Mouse (Mus musculus) stomach, embryonic 15.5 days (tissue): ENCODE results near the gene 6430548M08Rik. TPM values are rescaled to one million over a fixed set of nuclear protein-coding genes. Genes with fewer than 3 reads are reported as not detected.

ENCODE experiments used
- ATAC-seq: fragments of 200-750 bp; cut with Nextera tagmentation; 2 replicates; pipeline ENCODE4 v1.8.0; 2017; ENCODE audit warnings: low read depth, moderate number of reproducible peaks, moderate TSS enrichment; ENCODE audit not compliant: insufficient read depth, low FRiP score
- H3K27ac ChIP-seq: fragments of 300-500 bp; sonication (generic); 2 replicates; pipeline ENCODE4 v1.5.1; 2015; ENCODE audit warnings: mild to moderate bottlenecking, inconsistent platforms
- H3K27me3 ChIP-seq: fragments of 300-500 bp; sonication (generic); replicated peaks from 2 replicates; pipeline ENCODE4 v1.6.1; 2015; ENCODE audit warnings: inconsistent platforms
- H3K36me3 ChIP-seq: fragments of 300-500 bp; sonication (generic); 2 replicates; pipeline ENCODE4 v1.6.1; 2015; ENCODE audit warnings: inconsistent platforms
- H3K4me1 ChIP-seq: fragments of 300-500 bp; sonication (generic); 2 replicates; pipeline ENCODE4 v1.6.1; 2015; ENCODE audit warnings: inconsistent platforms
- H3K4me2 ChIP-seq: fragments of 300-500 bp; sonication (generic); 2 replicates; pipeline ENCODE4 v1.6.1; 2015; ENCODE audit warnings: mild to moderate bottlenecking, inconsistent platforms
- H3K4me3 ChIP-seq: fragments of 300-500 bp; sonication (generic); replicated peaks from 2 replicates; pipeline ENCODE4 v1.5.1; 2015; ENCODE audit warnings: inconsistent platforms
- H3K9ac ChIP-seq: fragments of 300-500 bp; sonication (generic); 2 replicates; pipeline ENCODE4 v1.6.1; 2015; ENCODE audit warnings: inconsistent platforms
- H3K9me3 ChIP-seq: fragments of 300-500 bp; sonication (generic); 2 replicates; pipeline ENCODE4 v1.6.1; 2016; ENCODE audit warnings: inconsistent platforms
- WGBS: fragments of 180-500 bp; shearing (Covaris S2); methylation state at CpG from one replicate; pipeline ENCODE4 v1.1.7; 2015; 5-methylcytosine and 5-hydroxymethylcytosine counted together
- polyA plus RNA-seq: library from polyadenylated mRNA; unstranded; fragments of >200 nt; fragmentation: Nextera tagmentation; extraction: Ambion mirVana; gene quantifications from 2 replicates; pipeline ENCODE4 v1.2.1, GENCODE M21; 2015

The 6430548M08Rik gene
- polyA plus RNA-seq, 1 experiment from 2014 or later: 6.5 TPM

GRCm38 (mm10) chr8:120146051-120146450 lies 32.1 kb downstream of the 6430548M08Rik start:
- Histone ChIP-seq H3K4me1 (no peaks in the 10 kb centered on the region), H3K4me2 (no peak overlapping the region), H3K9ac (no peak overlapping the region), H3K9me3 (no peaks in the 10 kb centered on the region), H3K36me3 (no peaks in the 10 kb centered on the region), H3K27ac (no peak overlapping the region), H3K27me3 (no peaks in the 10 kb centered on the region), H3K4me3 (no peak overlapping the region)
- WGBS: 80% methylated on average over 1 of the region's 1 CpGs
- ATAC-seq: no peak

- H3K4me1 ChIP-seq: 0 out of 2 replicates have a peak, but pooled peaks cover 6% of the 10 kb centered on the region
- H3K27ac ChIP-seq: no peak overlapping the region
- H3K4me2 ChIP-seq: no peak overlapping the region
- no peak overlapping the region for H3K4me3 ChIP-seq
- H3K9me3 ChIP-seq: no peaks in the 10 kb centered on the region
- no peaks in the 10 kb centered on the region for H3K27me3 ChIP-seq
- no peak overlapping the region for H3K9ac ChIP-seq
- 45% methylated on average over 12 of the region's 12 CpGs for WGBS
- ATAC-seq: no peak
- no peaks in the 10 kb centered on the region for H3K36me3 ChIP-seq
Measured at GRCm38 (mm10) chr8:120150028-120150427, 36.1 kb downstream of the 6430548M08Rik start.

- Histone ChIP-seq H3K4me1 (0 out of 2 replicates have a peak, but pooled peaks cover 6% of the 10 kb centered on the region), H3K4me2 (no peak overlapping the region), H3K9ac (no peak overlapping the region), H3K9me3 (no peaks in the 10 kb centered on the region), H3K4me3 (no peak overlapping the region), H3K27me3 (no peaks in the 10 kb centered on the region), H3K36me3 (no peaks in the 10 kb centered on the region), H3K27ac (no peak overlapping the region)
- ATAC-seq: no peak
- WGBS: 71% methylated on average over 9 of the region's 9 CpGs
Measured at GRCm38 (mm10) chr8:120151151-120151550, 37.2 kb downstream of the 6430548M08Rik start.

- Histone ChIP-seq H3K4me2 (no peak overlapping the region), H3K36me3 (no peaks in the 10 kb centered on the region), H3K27me3 (no peaks in the 10 kb centered on the region), H3K4me1 (0 out of 2 replicates have a peak, but pooled peaks cover 6% of the 10 kb centered on the region), H3K27ac (no peak overlapping the region), H3K9me3 (no peaks in the 10 kb centered on the region), H3K9ac (no peak overlapping the region), H3K4me3 (no peak overlapping the region)
- 49% methylated on average over 7 of the region's 7 CpGs for WGBS
- no peak for ATAC-seq
Measured at GRCm38 (mm10) chr8:120152636-120153035, 38.7 kb downstream of the 6430548M08Rik start.

- Histone ChIP-seq H3K4me2 (no peak overlapping the region), H3K36me3 (no peaks in the 10 kb centered on the region), H3K4me1 (no peaks in the 10 kb centered on the region), H3K27ac (no peak overlapping the region), H3K9me3 (no peaks in the 10 kb centered on the region), H3K9ac (no peak overlapping the region), H3K27me3 (no peaks in the 10 kb centered on the region), H3K4me3 (no peak overlapping the region)
- 78% methylated on average over 8 of the region's 8 CpGs for WGBS
- no peak for ATAC-seq
Measured at GRCm38 (mm10) chr8:120160366-120160765, 46.4 kb downstream of the 6430548M08Rik start.

- Histone ChIP-seq H3K4me1 (no peaks in the 10 kb centered on the region), H3K9ac (no peak overlapping the region), H3K4me3 (no peak overlapping the region), H3K27ac (no peak overlapping the region), H3K27me3 (no peaks in the 10 kb centered on the region), H3K9me3 (no peaks in the 10 kb centered on the region), H3K4me2 (no peak overlapping the region), H3K36me3 (no peaks in the 10 kb centered on the region)
- ATAC-seq: no peak
- 71% methylated on average over 16 of the region's 16 CpGs for WGBS
Measured at GRCm38 (mm10) chr8:120161658-120162403, 47.9 kb downstream of the 6430548M08Rik start.

GRCm38 (mm10) chr8:120162404-120162752 lies 48.4 kb downstream of the 6430548M08Rik start:
- H3K36me3 ChIP-seq: no peaks in the 10 kb centered on the region
- no peaks in the 10 kb centered on the region for H3K9me3 ChIP-seq
- no peak overlapping the region for H3K4me3 ChIP-seq
- no peaks in the 10 kb centered on the region; the same call in 1 of the 2 replicates for H3K27me3 ChIP-seq
- H3K4me1 ChIP-seq: no peaks in the 10 kb centered on the region
- no peak for ATAC-seq
- no peak overlapping the region for H3K9ac ChIP-seq
- H3K27ac ChIP-seq: no peak overlapping the region
- WGBS: 88% methylated on average over 5 of the region's 5 CpGs
- H3K4me2 ChIP-seq: no peak overlapping the region

- H3K4me2 ChIP-seq: no peak overlapping the region
- 63% methylated on average over 8 of the region's 8 CpGs for WGBS
Measured at GRCm38 (mm10) chr8:120163376-120163775, 49.4 kb downstream of the 6430548M08Rik start.

GRCm38 (mm10) chr8:120164026-120164425 lies 50.1 kb downstream of the 6430548M08Rik start:
- Histone ChIP-seq H3K9ac (no peak overlapping the region), H3K27me3 (no peaks in the 10 kb centered on the region; the same call in 1 of the 2 replicates), H3K27ac (no peak overlapping the region), H3K4me3 (no peak overlapping the region), H3K4me2 (no peak overlapping the region), H3K9me3 (no peaks in the 10 kb centered on the region), H3K4me1 (no peaks in the 10 kb centered on the region), H3K36me3 (no peaks in the 10 kb centered on the region)
- ATAC-seq: no peak
- WGBS: 82% methylated on average over 5 of the region's 5 CpGs

More at GRCm38 (mm10) chr8:120163376-120163775, 49.4 kb downstream of the 6430548M08Rik start:
- no peak overlapping the region for H3K9ac ChIP-seq
- ATAC-seq: no peak
- H3K9me3 ChIP-seq: no peaks in the 10 kb centered on the region
- H3K4me3 ChIP-seq: no peak overlapping the region
- no peaks in the 10 kb centered on the region for H3K36me3 ChIP-seq
- no peaks in the 10 kb centered on the region for H3K4me1 ChIP-seq
- no peak overlapping the region for H3K27ac ChIP-seq
- H3K27me3 ChIP-seq: no peaks in the 10 kb centered on the region; the same call in 1 of the 2 replicates

- H3K9me3 ChIP-seq: no peaks in the 10 kb centered on the region
- no peak overlapping the region for H3K4me2 ChIP-seq
- H3K4me1 ChIP-seq: no peaks in the 10 kb centered on the region
- ATAC-seq: no peak
- no peak overlapping the region for H3K9ac ChIP-seq
- no peaks in the 10 kb centered on the region; the same call in 1 of the 2 replicates for H3K27me3 ChIP-seq
- H3K4me3 ChIP-seq: no peak overlapping the region
- H3K27ac ChIP-seq: no peak overlapping the region
- 84% methylated on average over 8 of the region's 8 CpGs for WGBS
- no peaks in the 10 kb centered on the region for H3K36me3 ChIP-seq
Measured at GRCm38 (mm10) chr8:120167136-120167535, 53.2 kb downstream of the 6430548M08Rik start.

GRCm38 (mm10) chr8:120167821-120168220 lies 53.9 kb downstream of the 6430548M08Rik start:
- Histone ChIP-seq H3K9ac (no peak overlapping the region), H3K4me2 (no peak overlapping the region), H3K27ac (no peak overlapping the region), H3K4me1 (no peaks in the 10 kb centered on the region), H3K36me3 (no peaks in the 10 kb centered on the region), H3K4me3 (no peak overlapping the region), H3K27me3 (peaks cover under 1% of the 10 kb centered on the region; the same call in 1 of the 2 replicates), H3K9me3 (no peaks in the 10 kb centered on the region)
- ATAC-seq: no peak
- 51% methylated on average over 5 of the region's 5 CpGs for WGBS

- Histone ChIP-seq H3K27me3 (peaks cover 2% of the 10 kb centered on the region; the same call in 1 of the 2 replicates), H3K4me1 (no peaks in the 10 kb centered on the region), H3K4me3 (no peak overlapping the region), H3K9me3 (no peaks in the 10 kb centered on the region), H3K9ac (no peak overlapping the region), H3K27ac (no peak overlapping the region), H3K4me2 (no peak overlapping the region), H3K36me3 (no peaks in the 10 kb centered on the region)
- 55% methylated on average over 8 of the region's 8 CpGs for WGBS
- no peak for ATAC-seq
Measured at GRCm38 (mm10) chr8:120169119-120169518, 55.2 kb downstream of the 6430548M08Rik start.
